ENCODE assay signal across 8 mouse cellular contexts in the genomic region with DNA sequence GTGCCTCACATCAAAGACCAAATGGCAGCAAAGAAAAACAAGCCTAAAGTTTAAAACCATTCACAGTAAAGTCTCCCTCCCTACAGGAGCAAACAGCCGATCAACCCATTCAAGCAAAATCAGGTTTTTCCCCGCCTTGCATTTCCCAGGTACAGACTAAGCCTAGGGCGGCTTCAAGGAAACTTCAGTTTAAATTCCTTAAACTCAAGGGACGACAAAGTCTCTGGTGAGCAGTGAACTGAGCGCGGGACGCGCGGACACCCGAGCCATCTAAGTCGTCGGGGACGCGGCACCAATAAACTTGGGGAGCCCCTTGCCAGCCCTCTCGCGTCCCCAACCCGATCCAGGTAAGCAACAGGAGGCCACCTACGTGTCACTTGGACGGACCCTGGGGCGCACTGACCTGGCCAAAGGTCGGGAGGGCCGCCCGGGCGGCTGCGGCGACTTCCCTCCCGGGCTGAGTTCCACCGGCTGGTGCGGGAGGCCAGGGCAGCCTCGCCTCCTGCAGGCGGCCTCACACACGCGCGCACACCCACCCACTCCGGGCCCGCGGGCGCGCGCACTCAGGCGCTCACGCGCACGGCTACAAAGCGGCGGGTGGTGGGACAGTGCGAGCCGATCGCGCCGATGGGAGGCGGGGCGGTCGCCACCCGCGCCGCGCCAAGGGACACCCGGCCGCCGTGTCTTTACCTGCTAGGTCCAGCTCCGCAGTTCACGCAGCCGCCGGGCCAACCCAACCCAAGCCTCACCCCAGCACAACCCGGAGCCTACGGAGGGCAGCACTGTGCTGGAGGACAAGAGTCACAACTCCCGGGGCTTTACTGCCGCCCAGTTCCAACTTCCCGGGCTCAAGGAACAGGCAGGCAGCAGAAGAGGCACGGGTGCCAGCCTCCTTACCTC. TPM values are rescaled to one million over a fixed set of nuclear protein-coding genes. Genes with fewer than 3 reads are reported as not detected.
DNase-seq lines count a peak whose midpoint lies in the region; ATAC-seq and TF ChIP-seq lines count a peak whose summit lies in the region.

No protein-coding gene starts in this region.

- DNase-seq in WW6 (ENCODE audit: low read depth, low spot score): peak; percentile 40
- DNase-seq in cerebellum, postnatal 14 days: peak; percentile 61 to 67
- DNase-seq in gastrocnemius, adult 2 months: peak; percentile 89
- DNase-seq in left cerebral cortex, postnatal 36 days (ENCODE audit: low spot score in 2 of 2): peak; percentile 61 to 64
- DNase-seq in right cerebral cortex, postnatal 4 days: peak; percentile 67

- ATAC-seq in hindbrain, embryonic 15.5 days (ENCODE audit: low FRiP score, low read depth): peak; percentile 93
- peak; percentile 55; the same call in 1 of the 2 replicates for ATAC-seq in megakaryocyte-erythroid progenitor cell, adult 5-6 weeks (replicated peaks; ENCODE audit: low FRiP score, low TSS enrichment, poor library complexity, severe bottlenecking)
- no peak for ATAC-seq in inflammation-experienced regulatory T-cells, adult 6 months

- under 1% methylated on average over 70 of the region's 71 CpGs for WGBS in hindbrain, embryonic 15.5 days

- peaks cover 12% of the 10 kb centered on the region; the same call in 1 of the 2 replicates for H3K4me1 ChIP-seq in hindbrain, embryonic 15.5 days (replicated peaks)

- TF ChIP-seq CTCF in gastrocnemius, adult 2 months (IDR thresholded peaks at IDR 0.05): peak; percentile 33; the same call in 1 of the 2 replicates

- H3K4me3 ChIP-seq in gastrocnemius, adult 2 months: peak overlapping the region; percentile 91
- peak overlapping the region; percentile 82 for H3K4me3 ChIP-seq in hindbrain, embryonic 15.5 days

- peaks cover 9% of the 10 kb centered on the region for H3K27me3 ChIP-seq in hindbrain, embryonic 15.5 days

- H3K36me3 ChIP-seq in hindbrain, embryonic 15.5 days: no peaks in the 10 kb centered on the region

- peak overlapping the region; percentile 92 for H3K27ac ChIP-seq in gastrocnemius, adult 2 months
- H3K27ac ChIP-seq in hindbrain, embryonic 15.5 days (replicated peaks): 0 out of 2 replicates have a peak overlapping the region, but pooled peaks have one; percentile 49

- intact Hi-C loops in gastrocnemius, adult 2 months (cut with DNase I): loop anchor here (5.0 kb wide), 2 partner anchors 194 to 286 kb away; no protein-coding TSS in a partner anchor
- intact Hi-C loops in left cerebral cortex, postnatal 36 days (cut with DNase I): loop anchor here (5.0 kb wide), 3 partner anchors 91 to 194 kb away; no protein-coding TSS in a partner anchor

- no peaks in the 10 kb centered on the region for H3K9me3 ChIP-seq in hindbrain, embryonic 15.5 days

- H3K4me2 ChIP-seq in hindbrain, embryonic 15.5 days: peak overlapping the region; percentile 96

- H3K9ac ChIP-seq in hindbrain, embryonic 15.5 days: peak overlapping the region; percentile 60

RNA-seq across cellular contexts. Expression of gene Lpar1, which starts 0.7 kb away (rescaled TPM):
- total RNA-seq in gastrocnemius, adult 2 months (2021): 10 to 100 TPM in 1 of 2 experiments, 1 to 10 TPM in 1; 5.3 to 13.8 TPM
- 20.4 and 23.2 TPM in 2 replicates for polyA plus RNA-seq in hindbrain, embryonic 15.5 days (2015; fragmentation: Nextera tagmentation; extraction: Ambion mirVana)
- total RNA-seq in left cerebral cortex, postnatal 36 days (2021): 10 to 100 TPM; 17.6 to 22.3 TPM
- total RNA-seq in megakaryocyte-erythroid progenitor cell, adult 5-6 weeks (2014; fragmentation: Nextera tagmentation): 0.13 TPM in 1 of 2 replicates, not detected in the other
- not detected in 2 replicates for total RNA-seq in megakaryocyte-erythroid progenitor cell, adult 5-6 weeks (2017)
- polyA plus RNA-seq in inflammation-experienced regulatory T-cells, adult 6 months (2017; shearing (Covaris generic)): not detected

Comparison
In these comparisons a context has a peak if more than half of its experiments do, and no peak if none do; other contexts are left out.
1. RNA of gene Lpar1, which starts 0.7 kb away (total RNA-seq): 17.6 to 22.3 TPM in left cerebral cortex, postnatal 36 days and 5.3 to 13.8 TPM in gastrocnemius, adult 2 months; 0.13 TPM in megakaryocyte-erythroid progenitor cell, adult 5-6 weeks; every median in the first group is over 4 times any median in the second.
2. Peak in every context shown above with its lines, with median percentiles within 50 percentile points of each other: DNase-seq.